Comparison of ENCODE assay signal across 9 mouse cellular contexts in genomic region chr2:25194486-25195171, GRCm38 (mm10). TPM values are rescaled to one million over a fixed set of nuclear protein-coding genes. Genes with fewer than 3 reads are reported as not detected.
DNase-seq lines count a peak whose midpoint lies in the region; ATAC-seq and TF ChIP-seq lines count a peak whose summit lies in the region.
"Had no signal": no experiment of that assay in that cellular context is flagged by ENCODE, and none has a peak within 500 bp of the region (broad histone marks: within the 10 kb centered on the region; RNA-seq: fewer than 3 reads in every experiment).

No protein-coding gene starts in this region.

- H3K4me2 ChIP-seq in liver, embryonic 14.5 days (ENCODE audit: low read depth): peak overlapping the region; percentile 63

- peak; percentile 1; the same call in 1 of the 2 replicates for ATAC-seq in erythroblast, adult 5-6 weeks (replicated peaks; ENCODE audit: low FRiP score, poor library complexity, severe bottlenecking)
- no peak for ATAC-seq in liver, embryonic 14.5 days (ENCODE audit: insufficient read depth)
- ATAC-seq in megakaryocyte-erythroid progenitor cell, adult 5-6 weeks (replicated peaks; ENCODE audit: low FRiP score, low TSS enrichment, poor library complexity, severe bottlenecking): no peak; the same call in none of the 2 replicates

- H3K4me1 ChIP-seq in liver, adult 2 months (ENCODE audit: control insufficient read depth, insufficient read depth, low read length): peaks cover 5% of the 10 kb centered on the region; the same call in 1 of the 2 replicates
- peaks cover 8 to 14% of the 10 kb centered on the region in 2 experiments for H3K4me1 ChIP-seq in liver, embryonic 14.5 days (replicated peaks; ENCODE audit: control insufficient read depth in 2 of 2, insufficient read depth in 2 of 2, low read length in 1 of 2)

- peaks cover 2% of the 10 kb centered on the region; the same call in 1 of the 2 replicates for H3K36me3 ChIP-seq in liver, adult 2 months (ENCODE audit: control insufficient read depth, insufficient read depth, low read length)
- H3K36me3 ChIP-seq in liver, embryonic 14.5 days (replicated peaks; ENCODE audit: control insufficient read depth, insufficient read depth, low read depth): peaks cover 4% of the 10 kb centered on the region

- no peaks in the 10 kb centered on the region for H3K9me3 ChIP-seq in liver, embryonic 14.5 days (ENCODE audit: control insufficient read depth, low read length)

- 71% methylated on average over 17 of the region's 17 CpGs for WGBS in liver, adult 2 months
- 35% methylated on average over 17 of the region's 17 CpGs for WGBS in liver, embryonic 14.5 days (ENCODE audit: insufficient replicate concordance)

- DNase-seq in liver, adult 2 months (ENCODE audit: extremely low read depth, low read depth, low spot score): peak; percentile 25
- no peak for DNase-seq in liver
- no peak for DNase-seq in liver, embryonic 14.5 days (ENCODE audit: low read depth in 3 of 3, low spot score in 3 of 3)
- peak; percentile 26 to 41 for DNase-seq in thymus, adult 18-20 months
- DNase-seq in layer of hippocampus, adult 9-10 months (ENCODE audit: low spot score): no peak
- DNase-seq in left cerebral cortex, adult 11 months (ENCODE audit: low spot score): no peak

- no peaks in the 10 kb centered on the region for H3K79me2 ChIP-seq in liver, adult 2 months (ENCODE audit: control insufficient read depth, insufficient read depth, low read length)

- no peak for TF ChIP-seq EP300 in liver, embryonic 14.5 days (IDR thresholded peaks at IDR 0.05; ENCODE audit: low read depth)

- H3K4me3 ChIP-seq in liver, adult 2 months (ENCODE audit: insufficient read depth, low read depth, low read length): peak overlapping the region; percentile 55; the same call in 1 of the 2 replicates
- H3K4me3 ChIP-seq in liver, embryonic 14.5 days (ENCODE audit: insufficient read depth in 1 of 2, low read depth in 2 of 2, low read length in 2 of 2): peak overlapping the region; percentile 48 to 52

- TF ChIP-seq CTCF in liver, adult 2 months (IDR thresholded peaks at IDR 0.05; ENCODE audit: low read depth, low read length): no peak
- TF ChIP-seq CTCF in liver, embryonic 14.5 days (IDR thresholded peaks at IDR 0.05; ENCODE audit: low read depth): no peak

- H3K27me3 ChIP-seq in liver, adult 2 months (ENCODE audit: control insufficient read depth, insufficient read depth, low read length): no peaks in the 10 kb centered on the region
- no peaks in the 10 kb centered on the region for H3K27me3 ChIP-seq in liver, embryonic 14.5 days (ENCODE audit: control insufficient read depth, insufficient read depth, low read length)

- no peak for TF ChIP-seq POLR2A in liver, adult 2 months (IDR thresholded peaks at IDR 0.05; ENCODE audit: extremely low read depth, insufficient read depth, low read length)

- peak overlapping the region; percentile 51; the same call in 1 of the 2 replicates for H3K9ac ChIP-seq in liver, adult 2 months (ENCODE audit: low read depth, low read length)
- peak overlapping the region; percentile 34; the same call in 1 of the 2 replicates for H3K9ac ChIP-seq in liver, embryonic 14.5 days (replicated peaks)

- H3K27ac ChIP-seq in liver, adult 2 months (replicated peaks; ENCODE audit: insufficient read depth, low read depth, low read length): no peak overlapping the region
- no peak overlapping the region for H3K27ac ChIP-seq in liver, embryonic 14.5 days

RNA-seq across cellular contexts. Expression of gene Tor4a, which starts 2.1 kb away (rescaled TPM):
- 4.6 TPM in 2 replicates for total RNA-seq in liver, adult 2 months (2014; rRNA removed)
- 4.3 and 7.0 TPM in 2 replicates for polyA plus RNA-seq in liver, adult 2 months (2012; rRNA removed)
- 3.1 and 5.0 TPM in 2 replicates for total RNA-seq in erythroblast, adult 5-6 weeks (2015; ENCODE audit: low replicate concordance)
- 6.7 and 7.4 TPM in 2 replicates for total RNA-seq in erythroblast, adult 5-6 weeks (2017; ENCODE audit: low replicate concordance)
- polyA plus RNA-seq in liver, embryonic 14.5 days (2012; rRNA removed): 3.7 and 4.1 TPM in 2 replicates
- polyA plus RNA-seq in liver, embryonic 14.5 days (2014; fragmentation: Nextera tagmentation; extraction: Ambion mirVana): 4.9 and 5.7 TPM in 2 replicates
- total RNA-seq in megakaryocyte-erythroid progenitor cell, adult 5-6 weeks (2014; fragmentation: Nextera tagmentation): 12.6 and 13.0 TPM in 2 replicates
- 8.0 and 11.8 TPM in 2 replicates for total RNA-seq in megakaryocyte-erythroid progenitor cell, adult 5-6 weeks (2017)

RNA-seq across cellular contexts. Expression of gene Nrarp, which starts 14.1 kb away (rescaled TPM):
- 0.74 and 2.1 TPM in 2 replicates for total RNA-seq in liver, adult 2 months (2014; rRNA removed)
- 1.5 and 1.6 TPM in 2 replicates for polyA plus RNA-seq in liver, adult 2 months (2012; rRNA removed)
- total RNA-seq in erythroblast, adult 5-6 weeks (2015; ENCODE audit: low replicate concordance): not detected in 2 replicates
- 0.51 TPM in 1 of 2 replicates, not detected in the other for total RNA-seq in erythroblast, adult 5-6 weeks (2017; ENCODE audit: low replicate concordance)
- 3.7 and 3.9 TPM in 2 replicates for polyA plus RNA-seq in liver, embryonic 14.5 days (2012; rRNA removed)
- 1.8 and 1.9 TPM in 2 replicates for polyA plus RNA-seq in liver, embryonic 14.5 days (2014; fragmentation: Nextera tagmentation; extraction: Ambion mirVana)
- 3.5 and 4.6 TPM in 2 replicates for total RNA-seq in megakaryocyte-erythroid progenitor cell, adult 5-6 weeks (2014; fragmentation: Nextera tagmentation)
- total RNA-seq in megakaryocyte-erythroid progenitor cell, adult 5-6 weeks (2017): 1.3 and 2.4 TPM in 2 replicates

RNA-seq across cellular contexts. Expression of gene Nelfb, which starts 16.7 kb away (rescaled TPM):
- total RNA-seq in liver, adult 2 months (2014; rRNA removed): 18.4 and 19.1 TPM in 2 replicates
- 22.4 and 27.5 TPM in 2 replicates for polyA plus RNA-seq in liver, adult 2 months (2012; rRNA removed)
- total RNA-seq in erythroblast, adult 5-6 weeks (2015; ENCODE audit: low replicate concordance): 0.77 and 6.1 TPM in 2 replicates
- total RNA-seq in erythroblast, adult 5-6 weeks (2017; ENCODE audit: low replicate concordance): 19.5 and 25.7 TPM in 2 replicates
- 18.7 and 21.3 TPM in 2 replicates for polyA plus RNA-seq in liver, embryonic 14.5 days (2012; rRNA removed)
- polyA plus RNA-seq in liver, embryonic 14.5 days (2014; fragmentation: Nextera tagmentation; extraction: Ambion mirVana): 23.7 and 27.3 TPM in 2 replicates
- total RNA-seq in megakaryocyte-erythroid progenitor cell, adult 5-6 weeks (2014; fragmentation: Nextera tagmentation): 50.8 and 67.6 TPM in 2 replicates
- 26.4 and 28.2 TPM in 2 replicates for total RNA-seq in megakaryocyte-erythroid progenitor cell, adult 5-6 weeks (2017)

RNA-seq across cellular contexts. Expression of gene Stpg3, which starts 19.8 kb away (rescaled TPM):
- total RNA-seq in liver, adult 2 months (2014; rRNA removed): not detected in 2 replicates
- not detected in 2 replicates for polyA plus RNA-seq in liver, adult 2 months (2012; rRNA removed)
- not detected in 2 replicates for total RNA-seq in erythroblast, adult 5-6 weeks (2015; ENCODE audit: low replicate concordance)
- 0.34 TPM in 1 of 2 replicates, not detected in the other for total RNA-seq in erythroblast, adult 5-6 weeks (2017; ENCODE audit: low replicate concordance)
- polyA plus RNA-seq in liver, embryonic 14.5 days (2012; rRNA removed): not detected in 2 replicates
- polyA plus RNA-seq in liver, embryonic 14.5 days (2014; fragmentation: Nextera tagmentation; extraction: Ambion mirVana): not detected in 2 replicates
- total RNA-seq in megakaryocyte-erythroid progenitor cell, adult 5-6 weeks (2014; fragmentation: Nextera tagmentation): not detected in 2 replicates
- total RNA-seq in megakaryocyte-erythroid progenitor cell, adult 5-6 weeks (2017): 3.2 TPM in 1 of 2 replicates, not detected in the other
- total RNA-seq: adrenal gland, adult 18-20 months had no signal

RNA-seq across cellular contexts. Expression of gene Fam166a, which starts 23.9 kb away (rescaled TPM):
- total RNA-seq in liver, adult 2 months (2014; rRNA removed): not detected in 2 replicates
- polyA plus RNA-seq in liver, adult 2 months (2012; rRNA removed): 0.07 TPM in 1 of 2 replicates, not detected in the other
- not detected in 2 replicates for total RNA-seq in erythroblast, adult 5-6 weeks (2015; ENCODE audit: low replicate concordance)
- not detected in 2 replicates for total RNA-seq in erythroblast, adult 5-6 weeks (2017; ENCODE audit: low replicate concordance)
- 0.04 TPM in 1 of 2 replicates, not detected in the other for polyA plus RNA-seq in liver, embryonic 14.5 days (2012; rRNA removed)
- polyA plus RNA-seq in liver, embryonic 14.5 days (2014; fragmentation: Nextera tagmentation; extraction: Ambion mirVana): 0.96 TPM in 1 of 2 replicates, not detected in the other
- not detected in 2 replicates for total RNA-seq in megakaryocyte-erythroid progenitor cell, adult 5-6 weeks (2014; fragmentation: Nextera tagmentation)
- not detected in 2 replicates for total RNA-seq in megakaryocyte-erythroid progenitor cell, adult 5-6 weeks (2017)
- total RNA-seq: adrenal gland, adult 18-20 months had no signal

Comparison
In these comparisons a context has a peak if more than half of its experiments do, and no peak if none do; other contexts are left out.
1. DNase-seq: peak in liver, adult 2 months (single experiment) and thymus, adult 18-20 months (2 of 2); none in liver (single experiment), liver, embryonic 14.5 days (0 of 3), layer of hippocampus, adult 9-10 months (single experiment) and left cerebral cortex, adult 11 months (single experiment).